Mouse (Mus musculus) C2C12 (cell line): ENCODE measurements at regions not wholly inside any gene's neighbourhood (a gene's known extent, or its start where the extent isn't known, plus 50 kb on each side); places are given as distances from the start of the nearest gene placed in this dataset.

Experiments
- H3K27me3 ChIP-seq: one replicate; pipeline ENCODE4 v1.6.1; 2011; ENCODE audit not compliant: control insufficient read depth, insufficient read depth, insufficient read length
- H3K36me3 ChIP-seq: one replicate; pipeline ENCODE4 v1.6.1; 2011; ENCODE audit not compliant: control insufficient read depth, insufficient read depth
- H3K4me3 ChIP-seq: one replicate; pipeline ENCODE4 v1.5.1; 2011; ENCODE audit warnings: mild to moderate bottlenecking, control low read depth; ENCODE audit not compliant: poor library complexity, insufficient read depth, severe bottlenecking
- H3K79me2 ChIP-seq: one replicate; pipeline ENCODE4 v1.6.1; 2011; ENCODE audit not compliant: control insufficient read depth, insufficient read depth
- H3K79me3 ChIP-seq: one replicate; pipeline ENCODE4 v1.6.1; 2011; ENCODE audit warnings: low read depth, control low read depth
- H3ac ChIP-seq: one replicate; pipeline ENCODE3; 2011; ENCODE audit warnings: low read depth; ENCODE audit not compliant: control insufficient read depth, insufficient read length
- CEBPB ChIP-seq: IDR thresholded peaks from one replicate; pipeline ENCODE4 v1.6.1; 2011; ENCODE audit warnings: low read depth, mild to moderate bottlenecking, control low read depth, moderate library complexity
- CTCF ChIP-seq: IDR thresholded peaks from one replicate; pipeline ENCODE4 v1.5.1; 2011; ENCODE audit not compliant: control insufficient read depth, insufficient read depth, insufficient read length
- FOSL1 ChIP-seq: IDR thresholded peaks from one replicate; pipeline ENCODE4 v1.8.0; 2011; ENCODE audit warnings: mild to moderate bottlenecking, low read length; ENCODE audit not compliant: poor library complexity, insufficient read depth, severe bottlenecking
- MAX ChIP-seq: IDR thresholded peaks from one replicate; pipeline ENCODE4 v1.6.1; 2011; ENCODE audit warnings: mild to moderate bottlenecking, control low read depth
- MYOD1 ChIP-seq: IDR thresholded peaks from one replicate; pipeline ENCODE4 v1.6.1; 2011; ENCODE audit warnings: low read depth; ENCODE audit not compliant: control insufficient read depth, insufficient read length
- MYOG ChIP-seq: IDR thresholded peaks from one replicate; pipeline ENCODE4 v1.6.1; 2011; ENCODE audit not compliant: control insufficient read depth, insufficient read length; ENCODE audit errors: extremely low read depth
- USF1 ChIP-seq: IDR thresholded peaks from one replicate; pipeline ENCODE4 v1.6.1; 2011; ENCODE audit warnings: low read depth, mild to moderate bottlenecking, control low read depth, moderate library complexity

GRCm38 (mm10) chr1:151110412-151110811, 71.9 kb upstream of the Gm47985 start:
- no peaks in the 10 kb centered on the region for H3K36me3 ChIP-seq
- H3K27me3 ChIP-seq: no peaks in the 10 kb centered on the region
- no peaks in the 10 kb centered on the region for H3K79me3 ChIP-seq
- H3K4me3 ChIP-seq: no peak overlapping the region
- H3K79me2 ChIP-seq: no peaks in the 10 kb centered on the region
- TF ChIP-seq CEBPB (no peak), MYOD1 (no peak), MAX (no peak), FOSL1 (no peak), USF1 (no peak), CTCF (no peak), MYOG (no peak)
- no peak overlapping the region for H3ac ChIP-seq

- no peak overlapping the region for H3K4me3 ChIP-seq
- H3K27me3 ChIP-seq: no peaks in the 10 kb centered on the region
- H3K36me3 ChIP-seq: no peaks in the 10 kb centered on the region
- no peak overlapping the region for H3ac ChIP-seq
- TF ChIP-seq MYOD1 (no peak), USF1 (no peak), MAX (no peak), MYOG (no peak), CTCF (no peak), CEBPB (no peak), FOSL1 (no peak)
- no peaks in the 10 kb centered on the region for H3K79me3 ChIP-seq
- no peaks in the 10 kb centered on the region for H3K79me2 ChIP-seq
Observed at GRCm38 (mm10) chr1:151111683-151112082, 70.7 kb upstream of the Gm47985 start.

- Histone ChIP-seq H3K4me3 (no peak overlapping the region), H3K36me3 (no peaks in the 10 kb centered on the region), H3K27me3 (no peaks in the 10 kb centered on the region), H3K79me2 (no peaks in the 10 kb centered on the region), H3ac (no peak overlapping the region), H3K79me3 (no peaks in the 10 kb centered on the region)
- TF ChIP-seq CTCF: no peak
- no peak for TF ChIP-seq MYOD1
- TF ChIP-seq MYOG: no peak
- TF ChIP-seq CEBPB: no peak
- no peak for TF ChIP-seq MAX
- TF ChIP-seq USF1: no peak
- no peak for TF ChIP-seq FOSL1
Observed at GRCm38 (mm10) chr1:151112390-151112789, 69.9 kb upstream of the Gm47985 start.

- TF ChIP-seq CEBPB (no peak), FOSL1 (no peak), MYOG (no peak)
- Histone ChIP-seq H3K79me3 (no peaks in the 10 kb centered on the region), H3ac (no peak overlapping the region), H3K4me3 (no peak overlapping the region), H3K27me3 (no peaks in the 10 kb centered on the region), H3K79me2 (no peaks in the 10 kb centered on the region), H3K36me3 (no peaks in the 10 kb centered on the region)
Observed at GRCm38 (mm10) chr1:151113199-151113598, 69.1 kb upstream of the Gm47985 start.

- no peak overlapping the region for H3K4me3 ChIP-seq
- no peaks in the 10 kb centered on the region for H3K79me2 ChIP-seq
- H3ac ChIP-seq: no peak overlapping the region
- H3K79me3 ChIP-seq: no peaks in the 10 kb centered on the region
- TF ChIP-seq FOSL1 (no peak), CEBPB (no peak), CTCF (no peak), MYOD1 (no peak), MAX (no peak), MYOG (no peak)
- H3K27me3 ChIP-seq: no peaks in the 10 kb centered on the region
- H3K36me3 ChIP-seq: no peaks in the 10 kb centered on the region
Observed at GRCm38 (mm10) chr1:151118530-151118929, 63.8 kb upstream of the Gm47985 start.

- H3ac ChIP-seq: no peak overlapping the region
- no peaks in the 10 kb centered on the region for H3K27me3 ChIP-seq
- H3K79me3 ChIP-seq: no peaks in the 10 kb centered on the region
- no peak for TF ChIP-seq FOSL1
- TF ChIP-seq MYOG: no peak
- no peak for TF ChIP-seq MYOD1
- TF ChIP-seq CTCF: no peak
- no peak for TF ChIP-seq CEBPB
- no peak for TF ChIP-seq MAX
- no peak for TF ChIP-seq USF1
- no peaks in the 10 kb centered on the region for H3K79me2 ChIP-seq
- H3K4me3 ChIP-seq: no peak overlapping the region
- H3K36me3 ChIP-seq: no peaks in the 10 kb centered on the region
Observed at GRCm38 (mm10) chr1:151118982-151119381, 63.4 kb upstream of the Gm47985 start.
